Mouse (Mus musculus) megakaryocyte, embryonic 14.5 days (primary cell): ENCODE measurements around the gene Kdm6b.

ENCODE experiments used
- FLI1 ChIP-seq: IDR thresholded peaks from 2 replicates; pipeline ENCODE4 v1.6.1; 2012; ENCODE audit warnings: low read length, inconsistent platforms, mixed read lengths
- GATA1 ChIP-seq: IDR thresholded peaks from 3 replicates; pipeline ENCODE4 v1.6.1; 2012; ENCODE audit warnings: mixed read lengths, low read length, inconsistent platforms, borderline replicate concordance

DNA sequence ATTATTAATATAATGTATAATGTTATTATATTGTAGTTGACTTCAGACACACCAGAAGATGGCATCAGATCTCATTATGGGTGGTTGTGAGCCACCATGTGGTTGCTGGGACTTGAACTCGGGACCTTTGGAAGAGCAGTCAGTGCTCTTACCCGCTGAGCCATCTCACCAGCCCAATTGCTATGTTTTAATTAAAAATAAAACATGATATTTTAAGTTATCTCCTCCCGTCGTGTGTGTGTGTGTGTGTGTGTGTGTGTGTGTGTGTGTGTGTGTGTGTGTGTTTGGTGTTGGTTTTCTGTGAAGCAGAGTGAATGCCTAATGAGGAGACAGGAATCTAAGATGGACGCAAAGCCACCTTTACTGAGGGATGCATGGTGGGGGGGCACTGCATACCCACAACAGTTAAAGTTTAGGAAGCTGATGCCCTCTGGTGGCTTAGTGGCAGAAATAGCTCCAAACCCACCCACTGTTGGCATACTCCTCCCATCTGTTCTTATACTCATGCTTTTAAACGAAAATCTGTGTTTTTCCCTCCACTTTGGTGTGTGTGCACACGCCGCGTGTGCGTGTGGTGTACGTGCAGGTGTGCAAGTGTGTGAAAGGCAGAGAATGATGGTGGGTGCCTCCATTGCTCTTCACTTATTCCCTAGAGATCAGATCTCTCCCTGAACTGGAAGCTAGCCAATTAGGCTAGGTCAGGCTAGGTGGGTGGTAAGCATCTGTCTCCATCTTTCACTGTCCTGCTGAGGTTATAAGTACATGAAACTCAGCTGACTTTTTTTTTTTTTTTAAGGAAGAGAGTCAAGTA lies 18.6 kb upstream of the Kdm6b start:
- TF ChIP-seq FLI1, result no peak
- no peak for TF ChIP-seq GATA1
